Mouse (Mus musculus) heart, postnatal 0 days (tissue): Measurements from ENCODE around the gene Pcolce.

Experiments used
- CTCF ChIP-seq: IDR thresholded peaks from 2 replicates; pipeline ENCODE4 v1.5.1; 2016; ENCODE audit warnings: antibody characterized with exemption, control low read depth, low read depth
- EP300 ChIP-seq: IDR thresholded peaks from 2 replicates; pipeline ENCODE4 v1.6.1; 2016; ENCODE audit warnings: antibody characterized with exemption, low read depth

GRCm38 (mm10) chr5:137565744-137566143, 47.8 kb downstream of the Pcolce start:
- no peak for TF ChIP-seq CTCF
- no peak for TF ChIP-seq EP300
